Mouse (Mus musculus) forelimb bud, embryonic 11.5 days (tissue): ENCODE results near the gene Zcchc13.

Source experiments
- DNase-seq: peaks from one replicate; pipeline ENCODE4 v3.0.0-alpha.2; 2012; ENCODE audit warnings: low read depth, low spot score

The Zcchc13 gene

GRCm38 (mm10) chrX:103630303-103630702, at the start of gene Zcchc13:
Gene Zcchc13, plus strand, starts transcription at chrX:103630586.
- DNase-seq: no peak

GRCm38 (mm10) chrX:103584262-103584661, 46.1 kb upstream of the Zcchc13 start:
- DNase-seq: no peak

DNA sequence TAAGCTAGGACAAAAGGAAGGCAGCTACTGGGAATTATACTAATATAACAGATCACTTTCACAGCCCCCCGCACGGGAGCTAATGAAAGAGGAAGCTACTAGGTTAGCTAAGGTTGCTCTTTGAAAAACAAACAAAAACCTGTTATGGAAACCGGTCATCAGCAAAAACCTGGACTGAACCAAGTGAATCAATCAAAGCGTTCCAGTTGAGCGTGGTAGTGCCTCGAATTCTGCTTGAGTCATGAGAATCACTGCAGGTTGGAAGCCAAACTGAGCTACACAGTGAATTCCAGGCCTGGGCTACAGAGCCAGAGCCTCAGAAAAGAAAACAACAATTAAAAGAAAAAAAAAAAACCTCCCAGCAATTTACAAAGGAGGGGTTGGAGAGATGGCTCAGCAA, 38.3 kb upstream of the Zcchc13 start:
- DNase-seq: no peak

GRCm38 (mm10) chrX:103602553-103602952, 27.8 kb upstream of the Zcchc13 start:
- DNase-seq: no peak

DNA sequence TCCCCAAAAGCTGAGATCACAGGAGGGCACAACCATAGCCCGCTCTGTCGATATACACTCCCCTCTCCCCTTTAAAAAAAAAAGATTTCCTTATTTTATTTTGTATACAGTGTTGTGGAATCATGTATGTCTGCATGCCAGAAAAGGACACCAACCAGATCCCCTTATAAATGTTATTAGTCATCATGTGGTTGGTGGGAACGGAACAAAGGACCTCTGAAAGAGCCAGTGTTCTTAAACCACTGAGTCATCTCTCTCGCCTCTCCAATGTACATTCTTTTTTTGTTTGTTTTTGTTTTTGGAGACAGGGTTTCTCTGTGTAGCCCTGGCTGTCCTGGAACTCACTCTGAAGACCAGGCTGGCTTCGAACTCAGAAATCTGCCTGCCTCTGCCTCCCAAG, 26.2 kb upstream of the Zcchc13 start:
- no peak for DNase-seq

DNA sequence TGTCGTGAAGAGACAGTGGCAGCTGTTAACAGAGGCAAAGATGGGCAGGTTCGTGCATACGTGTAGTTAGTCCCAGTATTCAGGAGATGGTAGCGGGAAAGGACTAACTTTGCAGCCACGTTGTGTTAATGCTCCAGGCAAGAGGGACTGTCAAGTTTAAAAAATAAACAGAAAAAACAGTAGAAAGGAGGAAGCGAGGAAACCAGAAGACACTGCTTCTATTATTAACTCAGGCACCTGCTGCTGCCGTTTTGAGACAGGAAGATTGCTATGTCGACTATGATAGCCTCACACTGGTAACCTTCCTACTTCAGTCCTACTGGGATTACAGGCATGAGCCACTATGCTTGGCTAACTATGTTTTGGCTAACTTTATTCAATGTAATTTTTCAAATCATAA, 24.9 kb upstream of the Zcchc13 start:
- no peak for DNase-seq

DNA sequence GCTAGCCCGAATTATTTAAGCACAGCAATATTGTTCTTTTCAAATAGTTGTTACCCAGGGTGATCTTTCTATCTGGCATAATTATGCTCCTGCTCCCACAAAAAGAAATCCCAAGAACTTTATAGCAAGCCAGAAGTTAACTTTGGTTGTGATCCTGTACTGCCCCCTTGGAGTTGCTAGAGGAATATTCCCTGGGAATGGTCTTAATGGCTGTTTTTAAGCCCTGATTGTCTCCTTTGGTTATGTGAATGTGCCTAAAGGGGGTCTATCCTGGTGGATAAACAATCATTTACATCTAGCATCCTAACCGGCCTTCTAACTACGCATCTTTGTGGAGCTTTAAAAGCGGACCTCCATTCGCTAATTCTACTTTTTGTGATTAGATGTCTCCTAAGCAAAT, 20.0 kb upstream of the Zcchc13 start:
- no peak for DNase-seq

- DNase-seq: no peak
Observed at GRCm38 (mm10) chrX:103611462-103611861, 18.9 kb upstream of the Zcchc13 start.

DNA sequence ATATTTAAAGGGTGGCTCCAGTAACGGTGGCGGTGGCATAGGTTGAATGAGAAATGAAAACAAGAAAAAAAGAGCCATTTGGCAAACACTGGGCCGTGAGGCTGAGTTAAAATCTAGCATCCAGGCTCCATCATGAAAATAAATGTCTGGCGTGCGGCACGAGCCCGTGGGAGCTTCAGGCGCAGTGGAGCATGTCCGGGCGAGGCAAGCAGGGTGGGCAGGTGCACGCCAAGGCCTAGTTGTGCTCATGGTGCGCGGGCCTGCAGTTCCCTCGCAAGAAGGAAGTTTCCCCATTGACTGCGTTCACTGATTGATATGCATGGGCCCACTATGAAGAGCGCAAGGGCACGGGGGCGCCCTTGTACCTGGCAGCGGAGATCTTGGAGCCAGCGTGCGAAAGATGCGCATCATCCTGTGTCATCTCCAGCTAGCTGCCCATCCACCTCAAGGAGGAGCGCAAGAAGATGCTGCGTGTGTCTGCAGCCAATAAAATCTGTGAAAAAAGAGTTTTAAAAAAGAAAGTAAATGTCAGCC, 15.6 kb upstream of the Zcchc13 start:
- no peak for DNase-seq

DNA sequence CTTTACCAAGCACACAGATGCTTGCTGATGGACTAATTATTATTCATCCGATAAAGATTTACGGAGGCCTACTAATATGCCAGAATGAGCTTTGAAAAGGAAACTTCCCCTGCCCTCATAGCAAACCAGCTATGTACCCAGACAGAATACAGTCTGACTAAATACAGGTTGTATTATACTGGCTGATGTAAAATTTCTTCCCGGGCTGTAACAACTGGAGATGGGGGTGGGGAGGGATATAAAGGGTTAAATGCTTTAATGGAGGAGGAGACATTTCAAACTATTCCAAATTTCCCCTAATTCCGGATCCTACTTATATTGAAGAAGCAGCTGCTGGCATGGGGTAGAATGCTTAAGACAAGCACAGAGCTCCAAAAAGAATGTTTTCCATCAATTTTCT, 14.9 kb upstream of the Zcchc13 start:
- DNase-seq: no peak

- peak; percentile 63 for DNase-seq
Observed at GRCm38 (mm10) chrX:103616162-103616535, 14.2 kb upstream of the Zcchc13 start.

GRCm38 (mm10) chrX:103616536-103617404, 13.6 kb upstream of the Zcchc13 start:
- peak; percentile 87 for DNase-seq

- no peak for DNase-seq
Observed at GRCm38 (mm10) chrX:103617405-103618095, 12.8 kb upstream of the Zcchc13 start.

- DNase-seq: no peak
Observed at GRCm38 (mm10) chrX:103621799-103622198, 8.6 kb upstream of the Zcchc13 start.

DNA sequence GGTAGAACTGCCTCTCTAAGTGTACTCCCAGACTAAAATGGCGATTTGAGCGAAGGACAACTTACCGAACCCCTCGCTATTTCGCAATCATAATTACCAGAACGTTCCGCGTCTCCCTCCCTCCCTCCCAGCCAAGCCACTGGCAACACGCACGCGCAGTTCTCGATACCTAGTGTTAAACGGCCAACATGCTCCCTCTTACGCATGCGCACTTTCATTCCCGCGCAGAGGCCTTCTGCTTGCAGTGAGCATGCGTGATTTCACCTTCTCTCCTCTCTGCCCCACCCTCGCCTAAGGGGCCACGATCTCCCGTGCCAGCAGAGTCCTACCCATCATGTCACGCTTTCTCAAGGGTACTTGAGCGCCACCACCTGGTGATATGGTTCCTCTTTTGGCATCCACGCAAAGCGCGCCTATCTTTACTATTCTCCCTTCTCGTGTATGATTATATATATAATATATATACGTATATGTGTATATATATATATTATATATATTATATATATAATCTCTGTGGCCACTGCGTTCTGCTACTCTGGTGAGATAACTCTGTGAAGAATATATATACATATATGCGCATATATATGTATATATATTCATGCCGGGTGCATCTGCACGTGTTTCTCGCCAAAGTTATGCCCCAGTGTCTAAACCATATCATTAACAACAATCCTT, 8.0 kb upstream of the Zcchc13 start:
- DNase-seq: peak; percentile 99

DNA sequence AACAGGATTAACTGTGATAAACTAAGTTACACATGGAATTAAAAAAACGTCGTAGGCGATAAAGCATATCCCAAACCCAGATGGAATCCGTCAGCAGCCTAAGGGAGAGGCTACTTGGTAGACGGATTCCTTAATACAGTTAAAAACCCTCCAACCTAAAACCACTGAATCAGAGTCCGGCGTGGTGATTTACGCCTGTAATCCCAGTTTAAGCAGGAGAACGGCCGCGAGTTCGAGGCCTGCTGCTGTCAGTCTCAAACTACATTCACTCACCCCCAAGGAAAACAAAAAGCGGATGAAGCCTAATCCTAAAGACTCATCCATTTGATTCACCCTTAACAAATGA, 7.5 kb upstream of the Zcchc13 start:
- peak; percentile 20 for DNase-seq

GRCm38 (mm10) chrX:103623411-103623845, 7.0 kb upstream of the Zcchc13 start:
- peak; percentile 28 for DNase-seq

GRCm38 (mm10) chrX:103624426-103625168, 5.8 kb upstream of the Zcchc13 start:
- DNase-seq: peak; percentile 30

DNA sequence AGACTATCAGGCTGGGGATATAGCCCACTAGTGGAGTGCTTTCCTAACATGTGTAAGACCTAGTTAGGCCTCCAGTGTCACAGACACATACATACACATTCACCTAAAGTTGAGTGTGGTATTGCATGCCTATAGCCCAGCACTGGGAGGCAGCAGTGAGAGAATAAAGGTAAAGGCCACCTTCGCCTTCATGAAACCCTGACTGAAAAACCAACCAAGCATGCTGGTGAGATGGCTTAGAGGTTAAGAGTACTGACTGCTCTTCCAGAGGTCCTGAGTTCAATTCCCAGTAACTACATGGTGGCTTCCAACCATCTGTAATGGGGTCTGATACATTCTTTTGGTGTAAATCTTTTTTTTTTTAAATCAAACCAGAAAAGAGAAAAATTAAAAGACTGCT, 1.5 kb upstream of the Zcchc13 start:
- no peak for DNase-seq

- no peak for DNase-seq
Observed at GRCm38 (mm10) chrX:103633895-103634294, 3.5 kb downstream of the Zcchc13 start.

DNA sequence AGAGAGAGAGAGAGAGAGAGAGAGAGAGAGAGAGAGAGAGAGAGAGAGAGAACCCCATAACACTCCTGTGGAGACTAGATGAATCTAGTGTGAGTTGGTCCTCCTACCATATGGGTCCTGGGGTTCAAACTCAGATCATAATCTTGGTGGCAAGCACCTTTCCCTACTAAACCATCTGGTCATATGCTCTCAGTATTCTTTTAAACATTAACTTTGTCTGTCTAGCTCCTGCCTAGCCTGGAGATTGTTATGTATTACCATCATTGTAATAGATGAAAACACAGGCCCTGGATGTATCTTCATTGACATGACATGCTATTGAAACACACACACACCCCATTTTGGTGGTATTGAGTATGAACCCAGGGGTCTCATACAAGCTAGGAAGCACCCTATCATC, 5.6 kb downstream of the Zcchc13 start:
- DNase-seq: no peak

DNA sequence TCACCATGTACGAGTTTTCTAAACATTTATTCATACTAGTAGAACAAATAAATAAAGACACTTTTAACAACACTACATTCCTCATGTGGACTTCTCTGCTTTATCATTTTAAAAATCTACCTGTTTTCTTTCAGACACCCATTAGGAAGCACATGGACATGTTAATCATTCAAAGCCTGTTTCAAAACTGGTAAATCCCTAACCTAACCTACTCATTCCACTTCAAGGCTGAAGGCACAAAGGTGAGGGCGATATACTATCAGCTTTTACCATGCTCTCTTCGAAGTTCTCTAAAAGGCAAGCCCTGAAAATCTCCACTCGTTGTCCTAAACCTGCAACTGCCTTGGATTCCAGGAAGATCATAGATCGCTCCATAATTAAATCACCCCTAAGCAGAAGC, 8.2 kb downstream of the Zcchc13 start:
- no peak for DNase-seq
